Mouse (Mus musculus) retina, postnatal 1 day (tissue): ENCODE results near the gene Acaa1a.
A peak's percentile ranks its signal among the peaks of the same experiment; 100 is the strongest.

Source experiments
- DNase-seq: peaks from one replicate; pipeline ENCODE4 v3.0.0-alpha.2; 2012

Gene Acaa1a

GRCm38 (mm10) chr9:119339558-119340211 is at the start of gene Acaa1a:
Gene Acaa1a, plus strand, starts transcription at chr9:119339676.
- peak; percentile 72 for DNase-seq

GRCm38 (mm10) chr9:119290791-119291190 is 48.7 kb upstream of the Acaa1a start:
- no peak for DNase-seq

GRCm38 (mm10) chr9:119297696-119298095 is 41.8 kb upstream of the Acaa1a start:
- no peak for DNase-seq

GRCm38 (mm10) chr9:119298563-119298962 is 40.9 kb upstream of the Acaa1a start:
- DNase-seq: no peak

- no peak for DNase-seq
Observed at GRCm38 (mm10) chr9:119305863-119306262, 33.6 kb upstream of the Acaa1a start.

GRCm38 (mm10) chr9:119309067-119309466 is 30.4 kb upstream of the Acaa1a start:
- no peak for DNase-seq

GRCm38 (mm10) chr9:119313096-119313495 is 26.4 kb upstream of the Acaa1a start:
- no peak for DNase-seq

- no peak for DNase-seq
Observed at GRCm38 (mm10) chr9:119318891-119319290, 20.6 kb upstream of the Acaa1a start.

GRCm38 (mm10) chr9:119320446-119320845 is 19.0 kb upstream of the Acaa1a start:
- DNase-seq: no peak

GRCm38 (mm10) chr9:119320946-119321345 is 18.5 kb upstream of the Acaa1a start:
- peak; percentile 13 for DNase-seq

GRCm38 (mm10) chr9:119321392-119322229 is 17.9 kb upstream of the Acaa1a start:
- DNase-seq: no peak

- DNase-seq: peak; percentile 100
Observed at GRCm38 (mm10) chr9:119322289-119323259, 16.9 kb upstream of the Acaa1a start, which contains the start of gene Oxsr1. Gene Oxsr1, minus strand, starts transcription at chr9:119322427.

GRCm38 (mm10) chr9:119323260-119323645 is 16.2 kb upstream of the Acaa1a start:
- no peak for DNase-seq

GRCm38 (mm10) chr9:119324130-119324529 is 15.3 kb upstream of the Acaa1a start:
- no peak for DNase-seq

- no peak for DNase-seq
Observed at GRCm38 (mm10) chr9:119328488-119328887, 11.0 kb upstream of the Acaa1a start.

GRCm38 (mm10) chr9:119330186-119330963 is 9.1 kb upstream of the Acaa1a start:
- DNase-seq: no peak

GRCm38 (mm10) chr9:119334324-119334723 is 5.2 kb upstream of the Acaa1a start:
- peak; percentile 53 for DNase-seq

- no peak for DNase-seq
Observed at GRCm38 (mm10) chr9:119334834-119335233, 4.6 kb upstream of the Acaa1a start.

GRCm38 (mm10) chr9:119335571-119335970 is 3.9 kb upstream of the Acaa1a start:
- DNase-seq: no peak

GRCm38 (mm10) chr9:119337842-119338241 is 1.6 kb upstream of the Acaa1a start:
- DNase-seq: no peak

- DNase-seq: no peak
Observed at GRCm38 (mm10) chr9:119338350-119338749, 1.1 kb upstream of the Acaa1a start.

- no peak for DNase-seq
Observed at GRCm38 (mm10) chr9:119339106-119339505, 370 bp upstream of the Acaa1a start.
